Mouse (Mus musculus) forebrain, embryonic 12.5 days (tissue): Measurements from ENCODE around the gene Fyn. TPM values are rescaled to one million over a fixed set of nuclear protein-coding genes. Genes with fewer than 3 reads are reported as not detected.

Source experiments
- ATAC-seq: fragments of 200-750 bp; cut with Nextera tagmentation; 2 replicates; pipeline ENCODE4 v1.8.0; 2017; ENCODE audit warnings: moderate TSS enrichment; ENCODE audit not compliant: low FRiP score
- H3K27ac ChIP-seq: fragments of 300-500 bp; sonication (generic); 2 replicates; pipeline ENCODE4 v1.5.1; 2016; ENCODE audit warnings: mild to moderate bottlenecking
- H3K27me3 ChIP-seq: fragments of 300-500 bp; sonication (generic); 2 replicates; pipeline ENCODE4 v1.6.1; 2016; ENCODE audit warnings: mild to moderate bottlenecking
- H3K36me3 ChIP-seq: fragments of 300-500 bp; sonication (generic); replicated peaks from 2 replicates; pipeline ENCODE4 v1.6.1; 2016; ENCODE audit warnings: mild to moderate bottlenecking
- H3K4me1 ChIP-seq: fragments of 300-500 bp; sonication (generic); 2 replicates; pipeline ENCODE4 v1.6.1; 2016
- H3K4me2 ChIP-seq: fragments of 300-500 bp; sonication (generic); 2 replicates; pipeline ENCODE4 v1.6.1; 2016; ENCODE audit warnings: mild to moderate bottlenecking, moderate library complexity
- H3K4me3 ChIP-seq: fragments of 300-500 bp; sonication (generic); replicated peaks from 2 replicates; pipeline ENCODE4 v1.5.1; 2016; ENCODE audit warnings: mild to moderate bottlenecking
- H3K9ac ChIP-seq: fragments of 300-500 bp; sonication (generic); 2 replicates; pipeline ENCODE4 v1.6.1; 2016; ENCODE audit warnings: mild to moderate bottlenecking
- H3K9me3 ChIP-seq: fragments of 300-500 bp; sonication (generic); 2 replicates; pipeline ENCODE4 v1.6.1; 2016
- WGBS: fragments of 180-500 bp; shearing (Covaris S2); methylation state at CpG from one replicate; pipeline ENCODE4 v1.1.7; 2016; 5-methylcytosine and 5-hydroxymethylcytosine counted together
- polyA plus RNA-seq: library from polyadenylated mRNA; unstranded; fragments of >200 nt; fragmentation: Nextera tagmentation; extraction: Ambion mirVana; gene quantifications from 2 replicates; pipeline ENCODE4 v1.2.1, GENCODE M21; 2016

Gene Fyn
- polyA plus RNA-seq, 1 experiment from 2014 or later = 63.4 TPM

- peak overlapping the region; percentile 17; the same call in 1 of the 2 replicates for H3K9ac ChIP-seq
- no peak for ATAC-seq
Measured at GRCm38 (mm10) chr10:39557851-39558250, 189.2 kb downstream of the Fyn start.

DNA sequence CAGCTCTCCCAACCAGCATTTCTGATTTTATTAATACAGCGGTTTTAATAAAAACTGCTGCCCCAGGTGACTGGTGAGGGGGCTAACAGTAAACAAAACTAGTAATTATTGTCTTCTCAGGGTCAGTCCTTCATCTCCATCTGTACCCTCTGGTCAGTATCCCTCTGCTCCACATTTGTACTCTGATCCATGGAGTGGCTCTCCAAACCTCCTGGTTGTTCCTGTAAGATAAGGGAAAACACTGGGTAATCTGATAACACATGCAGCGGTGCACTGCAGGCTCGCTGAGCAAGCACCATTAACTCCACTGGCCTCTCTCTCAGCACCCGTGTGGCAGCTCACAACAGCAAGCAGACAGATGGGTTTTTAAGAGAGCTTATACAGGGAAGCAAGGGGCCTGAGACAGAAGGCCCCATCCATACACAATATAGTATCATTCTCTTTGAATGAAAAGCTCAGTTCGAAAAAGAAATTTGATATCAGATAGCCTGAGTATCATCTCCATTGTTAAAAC is 189.9 kb downstream of the Fyn start:
- 0 out of 2 replicates have a peak, but pooled peaks have one; percentile 18 for ATAC-seq
- WGBS = 49% methylated on average over 5 of the region's 5 CpGs
- Histone ChIP-seq H3K4me1 (peaks cover 62% of the 10 kb centered on the region), H3K27ac (peak overlapping the region; percentile 71), H3K4me3 (no peak overlapping the region), H3K9me3 (no peaks in the 10 kb centered on the region), H3K36me3 (peaks cover 5% of the 10 kb centered on the region; the same call in 1 of the 2 replicates), H3K27me3 (no peaks in the 10 kb centered on the region), H3K4me2 (no peak overlapping the region), H3K9ac (no peak overlapping the region)

More at GRCm38 (mm10) chr10:39557851-39558250, 189.2 kb downstream of the Fyn start:
- Histone ChIP-seq H3K27me3 (no peaks in the 10 kb centered on the region), H3K4me3 (no peak overlapping the region), H3K4me1 (peaks cover 63% of the 10 kb centered on the region), H3K9me3 (no peaks in the 10 kb centered on the region), H3K27ac (peak overlapping the region; percentile 71), H3K4me2 (no peak overlapping the region), H3K36me3 (peaks cover 5% of the 10 kb centered on the region; the same call in 1 of the 2 replicates)
- WGBS = 52% methylated on average over 7 of the region's 7 CpGs

DNA sequence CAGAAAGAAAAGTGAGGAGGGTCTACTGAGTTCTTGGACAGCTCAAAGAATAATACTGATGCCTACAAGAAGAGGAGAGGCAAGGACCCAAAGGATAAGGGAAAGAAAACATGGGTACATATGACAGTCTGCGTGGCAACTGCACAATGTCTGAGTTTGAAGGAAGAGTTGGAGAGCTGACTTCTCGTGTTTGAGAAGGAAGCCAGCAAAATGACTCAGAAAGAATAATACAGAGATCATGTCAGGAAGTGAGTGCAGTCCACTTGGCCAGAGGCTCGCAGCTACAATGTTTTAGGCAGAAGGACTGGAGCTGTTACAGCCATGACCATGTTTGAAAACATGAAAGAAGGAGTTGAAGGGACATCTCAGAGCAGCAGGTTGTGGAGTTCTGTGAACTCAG is 190.7 kb downstream of the Fyn start:
- Histone ChIP-seq H3K27ac (peak overlapping the region; percentile 71), H3K36me3 (no peaks in the 10 kb centered on the region), H3K4me1 (peaks cover 59% of the 10 kb centered on the region), H3K27me3 (no peaks in the 10 kb centered on the region), H3K4me3 (no peak overlapping the region), H3K9ac (no peak overlapping the region), H3K4me2 (no peak overlapping the region), H3K9me3 (no peaks in the 10 kb centered on the region)
- ATAC-seq = no peak
- WGBS = 87% methylated on average over 3 of the region's 3 CpGs

DNA sequence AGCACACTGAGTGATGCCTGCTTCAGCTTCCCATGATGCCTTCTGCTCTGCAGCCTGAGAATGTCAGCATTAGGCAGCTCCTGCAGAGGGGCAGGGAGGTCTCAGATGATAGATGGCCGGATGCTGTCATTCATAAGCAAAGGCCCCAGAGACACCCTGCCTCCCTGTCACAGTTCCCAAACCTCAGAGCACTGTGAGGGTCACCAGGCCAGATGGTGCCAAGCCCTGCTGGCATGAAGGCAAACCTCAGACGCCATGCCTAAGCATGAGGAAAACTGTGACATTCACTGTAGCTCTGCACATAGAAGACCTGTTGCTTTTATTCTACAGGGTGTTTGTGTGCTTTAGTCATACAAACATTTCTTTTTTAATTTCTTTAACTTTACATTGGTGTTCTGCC is 193.7 kb downstream of the Fyn start:
- H3K9ac ChIP-seq = no peak overlapping the region
- peaks cover 35% of the 10 kb centered on the region for H3K4me1 ChIP-seq
- no peak overlapping the region for H3K27ac ChIP-seq
- ATAC-seq = no peak
- H3K4me3 ChIP-seq = no peak overlapping the region
- no peaks in the 10 kb centered on the region for H3K9me3 ChIP-seq
- H3K36me3 ChIP-seq = peaks cover 10% of the 10 kb centered on the region; the same call in 1 of the 2 replicates
- 85% methylated on average over 2 of the region's 2 CpGs for WGBS
- H3K4me2 ChIP-seq = no peak overlapping the region
- H3K27me3 ChIP-seq = no peaks in the 10 kb centered on the region

DNA sequence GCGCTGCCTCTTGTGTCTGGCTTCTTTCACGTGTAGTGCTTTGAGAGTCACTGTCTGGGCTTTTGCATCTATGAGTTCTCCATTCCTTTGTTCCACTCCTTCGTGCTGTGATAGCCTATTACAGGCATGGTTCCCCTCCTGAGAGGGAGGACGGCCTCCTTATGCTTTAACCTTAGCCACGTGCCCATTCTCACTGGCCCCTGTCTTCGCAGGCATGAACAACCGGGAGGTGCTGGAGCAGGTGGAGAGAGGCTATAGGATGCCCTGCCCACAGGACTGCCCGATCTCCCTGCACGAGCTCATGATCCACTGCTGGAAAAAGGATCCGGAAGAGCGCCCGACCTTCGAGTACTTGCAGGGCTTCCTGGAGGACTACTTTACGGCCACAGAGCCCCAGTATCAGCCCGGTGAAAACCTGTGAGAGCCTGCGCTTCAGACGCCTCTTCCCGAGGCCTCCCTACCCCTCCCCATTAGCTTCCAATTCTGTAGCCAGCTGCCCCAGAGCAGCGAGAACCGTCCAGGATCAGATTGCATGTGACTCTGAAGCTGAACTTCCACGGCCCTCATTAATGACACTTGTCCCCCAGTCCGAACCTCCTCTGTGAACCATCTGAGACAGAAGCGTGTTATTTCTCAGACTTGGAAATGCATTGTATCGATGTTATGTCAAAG is 195.0 kb downstream of the Fyn start:
- no peaks in the 10 kb centered on the region for H3K27me3 ChIP-seq
- H3K4me2 ChIP-seq = no peak overlapping the region
- 56% methylated on average over 24 of the region's 24 CpGs for WGBS
- peaks cover 22% of the 10 kb centered on the region for H3K4me1 ChIP-seq
- H3K36me3 ChIP-seq = peaks cover 10% of the 10 kb centered on the region
- peak; percentile 36 for ATAC-seq
- no peak overlapping the region for H3K9ac ChIP-seq
- no peaks in the 10 kb centered on the region for H3K9me3 ChIP-seq
- H3K27ac ChIP-seq = peak overlapping the region; percentile 66
- no peak overlapping the region for H3K4me3 ChIP-seq

GRCm38 (mm10) chr10:39566901-39567300 is 198.2 kb downstream of the Fyn start:
- no peak overlapping the region for H3K4me2 ChIP-seq
- WGBS = 85% methylated on average over 12 of the region's 12 CpGs
- peaks cover 31% of the 10 kb centered on the region for H3K4me1 ChIP-seq
- H3K36me3 ChIP-seq = peaks cover 10% of the 10 kb centered on the region
- H3K9me3 ChIP-seq = no peaks in the 10 kb centered on the region
- H3K27me3 ChIP-seq = no peaks in the 10 kb centered on the region
- H3K9ac ChIP-seq = no peak overlapping the region
- ATAC-seq = no peak
- no peak overlapping the region for H3K4me3 ChIP-seq
- no peak overlapping the region for H3K27ac ChIP-seq

DNA sequence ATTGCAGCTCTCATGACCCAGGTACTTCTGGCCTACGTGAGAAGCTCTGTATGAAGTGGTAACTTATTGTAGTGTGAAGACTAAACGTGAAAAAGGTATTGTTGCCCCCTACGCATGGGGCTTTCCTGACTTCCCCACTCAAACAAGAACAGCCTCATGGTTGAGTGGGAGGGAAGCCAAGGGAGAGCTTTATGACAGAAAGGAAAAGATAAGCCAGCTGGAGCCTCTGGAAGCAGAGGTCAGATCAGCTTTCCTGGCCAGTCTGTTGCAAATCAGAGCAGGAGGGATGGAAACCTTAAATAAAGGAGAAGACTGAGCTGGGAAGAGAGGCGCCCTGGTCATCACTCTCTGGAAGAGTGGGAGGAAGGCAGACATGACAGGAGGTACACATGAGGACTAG is 200.3 kb downstream of the Fyn start:
- ATAC-seq = no peak
- Histone ChIP-seq H3K4me1 (peaks cover 34% of the 10 kb centered on the region), H3K4me3 (no peak overlapping the region), H3K9ac (no peak overlapping the region), H3K9me3 (no peaks in the 10 kb centered on the region), H3K27ac (no peak overlapping the region), H3K27me3 (no peaks in the 10 kb centered on the region), H3K36me3 (peaks cover 10% of the 10 kb centered on the region), H3K4me2 (no peak overlapping the region)
- 86% methylated on average over 4 of the region's 4 CpGs for WGBS

GRCm38 (mm10) chr10:39571011-39571410 is 202.4 kb downstream of the Fyn start:
- no peaks in the 10 kb centered on the region for H3K27me3 ChIP-seq
- no peak overlapping the region for H3K9ac ChIP-seq
- H3K36me3 ChIP-seq = peaks cover 4% of the 10 kb centered on the region; the same call in 1 of the 2 replicates
- no peak for ATAC-seq
- WGBS = 51% methylated on average over 7 of the region's 7 CpGs
- H3K4me3 ChIP-seq = no peak overlapping the region
- H3K9me3 ChIP-seq = no peaks in the 10 kb centered on the region
- H3K27ac ChIP-seq = peak overlapping the region; percentile 80
- peaks cover 33% of the 10 kb centered on the region for H3K4me1 ChIP-seq
- H3K4me2 ChIP-seq = no peak overlapping the region

DNA sequence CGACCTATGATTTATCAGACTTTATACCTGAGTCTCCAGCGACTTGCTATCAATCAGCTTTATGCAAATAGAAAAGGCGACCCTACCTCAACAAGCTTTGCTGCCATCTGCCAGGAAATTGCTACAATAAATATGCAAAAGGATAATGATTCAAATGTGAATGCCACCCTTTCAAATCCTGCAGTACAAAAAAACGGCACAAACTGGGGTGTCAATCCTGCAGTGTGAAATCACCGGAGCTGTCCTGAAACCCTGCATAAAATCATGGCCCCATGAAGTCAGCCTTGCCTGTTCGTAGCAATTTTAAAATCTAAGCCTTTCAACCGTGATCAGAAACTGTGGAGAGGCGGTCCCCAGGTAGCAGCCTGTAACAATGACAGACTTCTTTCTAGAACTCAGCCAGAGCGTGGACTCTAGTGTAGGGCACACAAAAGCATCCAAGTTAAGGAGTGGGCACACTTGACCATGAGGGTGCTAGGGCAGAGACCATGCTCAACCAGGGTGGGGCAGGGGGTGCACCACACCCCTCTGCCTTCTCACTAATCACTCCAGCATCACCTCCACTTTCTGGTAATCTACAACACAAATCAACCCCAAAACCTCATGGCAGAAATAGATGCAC is 203.5 kb downstream of the Fyn start:
- peak overlapping the region; percentile 80 for H3K27ac ChIP-seq

GRCm38 (mm10) chr10:39572672-39573051 is 204.0 kb downstream of the Fyn start:
- H3K27ac ChIP-seq = peak overlapping the region; percentile 80
- no peak for ATAC-seq
- WGBS = 49% methylated on average over 6 of the region's 6 CpGs

More for the DNA sequence above, 203.5 kb downstream of the Fyn start:
- Histone ChIP-seq H3K4me3 (no peak overlapping the region), H3K9ac (no peak overlapping the region), H3K4me2 (no peak overlapping the region), H3K27me3 (no peaks in the 10 kb centered on the region), H3K36me3 (no peaks in the 10 kb centered on the region; the same call in 1 of the 2 replicates), H3K9me3 (no peaks in the 10 kb centered on the region), H3K4me1 (peaks cover 33% of the 10 kb centered on the region)
- ATAC-seq = 0 out of 2 replicates have a peak, but pooled peaks have one; percentile 19
- WGBS = 47% methylated on average over 9 of the region's 9 CpGs

GRCm38 (mm10) chr10:39576466-39576865 is 207.8 kb downstream of the Fyn start:
- Histone ChIP-seq H3K27me3 (no peaks in the 10 kb centered on the region), H3K4me2 (no peak overlapping the region), H3K27ac (no peak overlapping the region), H3K4me1 (peaks cover 17% of the 10 kb centered on the region), H3K9ac (no peak overlapping the region), H3K36me3 (no peaks in the 10 kb centered on the region), H3K9me3 (no peaks in the 10 kb centered on the region), H3K4me3 (no peak overlapping the region)
- ATAC-seq = no peak
- 82% methylated on average over 6 of the region's 6 CpGs for WGBS

More at GRCm38 (mm10) chr10:39572672-39573051, 204.0 kb downstream of the Fyn start:
- no peak overlapping the region for H3K4me2 ChIP-seq
- no peak overlapping the region for H3K9ac ChIP-seq
- H3K36me3 ChIP-seq = no peaks in the 10 kb centered on the region; the same call in 1 of the 2 replicates
- no peaks in the 10 kb centered on the region for H3K9me3 ChIP-seq
- H3K27me3 ChIP-seq = no peaks in the 10 kb centered on the region
- H3K4me3 ChIP-seq = no peak overlapping the region
- H3K4me1 ChIP-seq = peaks cover 33% of the 10 kb centered on the region

GRCm38 (mm10) chr10:39580477-39580876 is 211.8 kb downstream of the Fyn start:
- Histone ChIP-seq H3K9me3 (no peaks in the 10 kb centered on the region), H3K27me3 (no peaks in the 10 kb centered on the region), H3K36me3 (no peaks in the 10 kb centered on the region), H3K9ac (no peak overlapping the region), H3K4me1 (no peaks in the 10 kb centered on the region; the same call in 1 of the 2 replicates), H3K4me2 (no peak overlapping the region), H3K4me3 (no peak overlapping the region), H3K27ac (no peak overlapping the region)
- 75% methylated on average over 8 of the region's 8 CpGs for WGBS
- ATAC-seq = 0 out of 2 replicates have a peak, but pooled peaks have one; percentile 15
